Comparison of ENCODE assay signal across 8 mouse cellular contexts in genomic region chr3:27709906-27710647, GRCm38 (mm10). TPM values are rescaled to one million over a fixed set of nuclear protein-coding genes. Genes with fewer than 3 reads are reported as not detected.
DNase-seq lines count a peak whose midpoint lies in the region; ATAC-seq and TF ChIP-seq lines count a peak whose summit lies in the region.

No protein-coding gene starts in this region.

- no peaks in the 10 kb centered on the region for H3K27me3 ChIP-seq in C2C12 (ENCODE audit: control insufficient read depth, insufficient read depth, insufficient read length)
- H3K27me3 ChIP-seq in forebrain, embryonic 12.5 days: peaks cover 4% of the 10 kb centered on the region; the same call in 1 of the 2 replicates

- no peak for TF ChIP-seq CTCF in C2C12 (IDR thresholded peaks at IDR 0.05; ENCODE audit: control insufficient read depth, insufficient read depth, insufficient read length)
- peak; percentile 53 for TF ChIP-seq CTCF in layer of hippocampus, adult 2 months (conservative IDR thresholded peaks at IDR 0.05)

- peak; percentile 92 to 94 for DNase-seq in adrenal gland, postnatal 36 days
- DNase-seq in heart, postnatal 14 days: peak; percentile 90 to 92
- peak; percentile 21 to 41 for DNase-seq in layer of hippocampus, adult 2 months (ENCODE audit: low spot score in 2 of 2)
- DNase-seq in lung, postnatal 14 days: peak; percentile 85
- DNase-seq in ovary, postnatal 36 days (ENCODE audit: low spot score): peak; percentile 85
- DNase-seq in urinary bladder, adult 2 months (ENCODE audit: low spot score): peak; percentile 81

- no peaks in the 10 kb centered on the region for H3K9me3 ChIP-seq in forebrain, embryonic 12.5 days

- H3K4me1 ChIP-seq in forebrain, embryonic 12.5 days: peaks cover 29% of the 10 kb centered on the region

- peaks cover 48% of the 10 kb centered on the region for H3K79me3 ChIP-seq in C2C12 (ENCODE audit: low read depth)

- peak overlapping the region; percentile 80 for H3ac ChIP-seq in C2C12 (ENCODE audit: control insufficient read depth, insufficient read length, low read depth)

- peaks cover 57% of the 10 kb centered on the region for H3K79me2 ChIP-seq in C2C12 (ENCODE audit: control insufficient read depth, insufficient read depth)

- H3K9ac ChIP-seq in forebrain, embryonic 12.5 days: peak overlapping the region; percentile 88

- peak overlapping the region; percentile 79 for H3K4me2 ChIP-seq in forebrain, embryonic 12.5 days

- peak overlapping the region; percentile 95 for H3K27ac ChIP-seq in forebrain, embryonic 12.5 days
- H3K27ac ChIP-seq in layer of hippocampus, adult 2 months: peak overlapping the region; percentile 89

- WGBS in forebrain, embryonic 12.5 days: under 1% methylated on average over 72 of the region's 86 CpGs

- H3K36me3 ChIP-seq in C2C12 (ENCODE audit: control insufficient read depth, insufficient read depth): no peaks in the 10 kb centered on the region
- no peaks in the 10 kb centered on the region for H3K36me3 ChIP-seq in forebrain, embryonic 12.5 days (replicated peaks)

- intact Hi-C loops in heart, postnatal 14 days (cut with DNase I): loop anchor here (1.0 to 10.0 kb wide), 9 partner anchors 38 to 395 kb away; no protein-coding TSS in a partner anchor

- ATAC-seq in forebrain, embryonic 12.5 days (ENCODE audit: low FRiP score): peak; percentile 45

- peak overlapping the region; percentile 61 for H3K4me3 ChIP-seq in C2C12 (ENCODE audit: insufficient read depth, poor library complexity, severe bottlenecking)
- H3K4me3 ChIP-seq in forebrain, embryonic 12.5 days (replicated peaks): peak overlapping the region; percentile 89
- H3K4me3 ChIP-seq in layer of hippocampus, adult 2 months: peak overlapping the region; percentile 93

TF ChIP-seq in C2C12, 6 proteins besides CTCF, POLR2A, EP300 and RAD21:
- no peak for TF ChIP-seq MYOG (IDR thresholded peaks at IDR 0.05; ENCODE audit: control insufficient read depth, extremely low read depth, insufficient read length)
- TF ChIP-seq MAX (IDR thresholded peaks at IDR 0.05): no peak
- TF ChIP-seq CEBPB (IDR thresholded peaks at IDR 0.05; ENCODE audit: low read depth): no peak

RNA-seq across cellular contexts. Expression of gene Fndc3b, which starts 1.0 kb away (rescaled TPM):
- polyA plus RNA-seq in C2C12 (2012; fragmentation: generic; extraction: Trizol): 23.7 TPM
- total RNA-seq in adrenal gland, postnatal 36 days (2021): 100 to 1,000 TPM; 127 to 174 TPM
- 10.6 and 13.2 TPM in 2 replicates for polyA plus RNA-seq in forebrain, embryonic 12.5 days (2016; fragmentation: Nextera tagmentation; extraction: Ambion mirVana)
- total RNA-seq in heart, postnatal 14 days (2021): 10 to 100 TPM; 73.2 to 79.0 TPM
- 10 to 100 TPM; 18.9 to 26.2 TPM for total RNA-seq in layer of hippocampus, adult 2 months (2021)
- polyA plus RNA-seq in urinary bladder, adult 2 months (2012; rRNA removed): 26.0 and 34.5 TPM in 2 replicates

Comparison
In these comparisons a context has a peak if more than half of its experiments do, and no peak if none do; other contexts are left out.
1. Peak in every context shown above with its lines: DNase-seq, ATAC-seq, H3K4me3 ChIP-seq and H3K27ac ChIP-seq.
2. DNase-seq: peak in every context shown above with its lines; median percentile 93 in adrenal gland, postnatal 36 days; 91 in heart, postnatal 14 days; 85 in lung, postnatal 14 days; 85 in ovary, postnatal 36 days; 81 in urinary bladder, adult 2 months; 31 in layer of hippocampus, adult 2 months.